Mouse (Mus musculus): ENCODE results near the gene Srm. TPM values are rescaled to one million over a fixed set of nuclear protein-coding genes. Genes with fewer than 3 reads are reported as not detected.

Gene Srm
- polyA plus RNA-seq, 1 experiment from 2014 or later = 260 TPM

- ATAC-seq (replicated peaks; ENCODE audit: low FRiP score, low TSS enrichment, low read depth) = no peak
- no peak overlapping the region for H3K4me2 ChIP-seq (ENCODE audit: low read length)
- no peak overlapping the region for H3K27ac ChIP-seq (ENCODE audit: low read depth)
- no peaks in the 10 kb centered on the region for H3K27me3 ChIP-seq (replicated peaks; ENCODE audit: control insufficient read depth, insufficient read depth, low read length)
- DNase-seq (ENCODE audit: low spot score) = no peak
- H3K4me1 ChIP-seq (replicated peaks; ENCODE audit: control insufficient read depth, insufficient read depth, low read length) = no peaks in the 10 kb centered on the region
- H3K36me3 ChIP-seq (ENCODE audit: control insufficient read depth, insufficient read depth, low read length) = peaks cover 4% of the 10 kb centered on the region; the same call in 1 of the 2 replicates
- peaks cover 2% of the 10 kb centered on the region; the same call in 1 of the 2 replicates for H3K9me3 ChIP-seq (ENCODE audit: control insufficient read depth, low read length)
- H3K4me3 ChIP-seq (ENCODE audit: low read depth, low read length) = no peak overlapping the region
- no peak overlapping the region for H3K9ac ChIP-seq (ENCODE audit: low read length)
- 69% methylated on average over 10 of the region's 10 CpGs for WGBS
Measured at GRCm38 (mm10) chr4:148603376-148604139, 12.3 kb downstream of the Srm start.

- H3K4me1 ChIP-seq (replicated peaks; ENCODE audit: control insufficient read depth, insufficient read depth, low read length) = no peaks in the 10 kb centered on the region
- ATAC-seq (replicated peaks; ENCODE audit: low FRiP score, low TSS enrichment, low read depth) = no peak
- no peak overlapping the region for H3K4me3 ChIP-seq (ENCODE audit: low read depth, low read length)
- no peaks in the 10 kb centered on the region for H3K36me3 ChIP-seq (ENCODE audit: control insufficient read depth, insufficient read depth, low read length)
- no peaks in the 10 kb centered on the region for H3K9me3 ChIP-seq (ENCODE audit: control insufficient read depth, low read length)
- H3K4me2 ChIP-seq (ENCODE audit: low read length) = no peak overlapping the region
- WGBS = 78% methylated on average over 7 of the region's 7 CpGs
- no peak for DNase-seq (ENCODE audit: low spot score)
- no peak overlapping the region for H3K9ac ChIP-seq (ENCODE audit: low read length)
- no peaks in the 10 kb centered on the region for H3K27me3 ChIP-seq (replicated peaks; ENCODE audit: control insufficient read depth, insufficient read depth, low read length)
- no peak overlapping the region for H3K27ac ChIP-seq (ENCODE audit: low read depth)
Measured at GRCm38 (mm10) chr4:148604141-148604540, 12.8 kb downstream of the Srm start.

- H3K4me3 ChIP-seq (ENCODE audit: low read depth, low read length) = no peak overlapping the region
- H3K4me2 ChIP-seq (ENCODE audit: low read length) = no peak overlapping the region
- H3K27me3 ChIP-seq (replicated peaks; ENCODE audit: control insufficient read depth, insufficient read depth, low read length) = no peaks in the 10 kb centered on the region
- no peaks in the 10 kb centered on the region for H3K9me3 ChIP-seq (ENCODE audit: control insufficient read depth, low read length)
- H3K27ac ChIP-seq (ENCODE audit: low read depth) = no peak overlapping the region
- DNase-seq (ENCODE audit: low spot score) (peak; percentile 71), ATAC-seq (replicated peaks; ENCODE audit: low FRiP score, low TSS enrichment, low read depth) (0 out of 2 replicates have a peak, but pooled peaks have one; percentile 11)
- no peaks in the 10 kb centered on the region for H3K4me1 ChIP-seq (replicated peaks; ENCODE audit: control insufficient read depth, insufficient read depth, low read length)
- no peak overlapping the region for H3K9ac ChIP-seq (ENCODE audit: low read length)
- WGBS = 93% methylated on average over 3 of the region's 3 CpGs
- peaks cover under 1% of the 10 kb centered on the region; the same call in 1 of the 2 replicates for H3K36me3 ChIP-seq (ENCODE audit: control insufficient read depth, insufficient read depth, low read length)
Measured at GRCm38 (mm10) chr4:148604541-148605165, 13.3 kb downstream of the Srm start.

- peak; percentile 78 for DNase-seq (ENCODE audit: low spot score)
Measured at GRCm38 (mm10) chr4:148607758-148608157, 16.5 kb downstream of the Srm start.

GRCm38 (mm10) chr4:148609805-148610204 is 18.5 kb downstream of the Srm start:
- H3K27me3 ChIP-seq (replicated peaks; ENCODE audit: control insufficient read depth, insufficient read depth, low read length) = no peaks in the 10 kb centered on the region
- ATAC-seq (replicated peaks; ENCODE audit: low FRiP score, low TSS enrichment, low read depth) (no peak), DNase-seq (ENCODE audit: low spot score) (no peak)
- H3K9ac ChIP-seq (ENCODE audit: low read length) = no peak overlapping the region
- H3K4me1 ChIP-seq (replicated peaks; ENCODE audit: control insufficient read depth, insufficient read depth, low read length) = no peaks in the 10 kb centered on the region
- WGBS = 86% methylated on average over 5 of the region's 5 CpGs
- no peaks in the 10 kb centered on the region for H3K9me3 ChIP-seq (ENCODE audit: control insufficient read depth, low read length)
- H3K4me2 ChIP-seq (ENCODE audit: low read length) = no peak overlapping the region
- no peak overlapping the region for H3K4me3 ChIP-seq (ENCODE audit: low read depth, low read length)
- peaks cover 32% of the 10 kb centered on the region for H3K36me3 ChIP-seq (ENCODE audit: control insufficient read depth, insufficient read depth, low read length)
- H3K27ac ChIP-seq (ENCODE audit: low read depth) = no peak overlapping the region

More at GRCm38 (mm10) chr4:148607758-148608157, 16.5 kb downstream of the Srm start:
- H3K27ac ChIP-seq (ENCODE audit: low read depth) = no peak overlapping the region
- 24% methylated on average over 5 of the region's 5 CpGs for WGBS
- H3K27me3 ChIP-seq (replicated peaks; ENCODE audit: control insufficient read depth, insufficient read depth, low read length) = no peaks in the 10 kb centered on the region
- ATAC-seq (replicated peaks; ENCODE audit: low FRiP score, low TSS enrichment, low read depth) = no peak
- H3K9ac ChIP-seq (ENCODE audit: low read length) = no peak overlapping the region
- H3K36me3 ChIP-seq (ENCODE audit: control insufficient read depth, insufficient read depth, low read length) = peaks cover 18% of the 10 kb centered on the region
- no peaks in the 10 kb centered on the region for H3K9me3 ChIP-seq (ENCODE audit: control insufficient read depth, low read length)
- H3K4me3 ChIP-seq (ENCODE audit: low read depth, low read length) = no peak overlapping the region
- no peaks in the 10 kb centered on the region for H3K4me1 ChIP-seq (replicated peaks; ENCODE audit: control insufficient read depth, insufficient read depth, low read length)
- no peak overlapping the region for H3K4me2 ChIP-seq (ENCODE audit: low read length)

GRCm38 (mm10) chr4:148610631-148611364 is 19.5 kb downstream of the Srm start:
- Histone ChIP-seq H3K27me3 (replicated peaks; ENCODE audit: control insufficient read depth, insufficient read depth, low read length) (no peaks in the 10 kb centered on the region), H3K4me2 (ENCODE audit: low read length) (no peak overlapping the region), H3K27ac (ENCODE audit: low read depth) (no peak overlapping the region), H3K4me3 (ENCODE audit: low read depth, low read length) (no peak overlapping the region), H3K9me3 (ENCODE audit: control insufficient read depth, low read length) (no peaks in the 10 kb centered on the region), H3K9ac (ENCODE audit: low read length) (no peak overlapping the region), H3K4me1 (replicated peaks; ENCODE audit: control insufficient read depth, insufficient read depth, low read length) (no peaks in the 10 kb centered on the region), H3K36me3 (ENCODE audit: control insufficient read depth, insufficient read depth, low read length) (peaks cover 42% of the 10 kb centered on the region)
- WGBS = 71% methylated on average over 5 of the region's 5 CpGs
- DNase-seq (ENCODE audit: low spot score) (no peak), ATAC-seq (replicated peaks; ENCODE audit: low FRiP score, low TSS enrichment, low read depth) (no peak)

GRCm38 (mm10) chr4:148612557-148612956 is 21.3 kb downstream of the Srm start:
- H3K4me3 ChIP-seq (ENCODE audit: low read depth, low read length) = no peak overlapping the region

GRCm38 (mm10) chr4:148613738-148614137 is 22.4 kb downstream of the Srm start:
- H3K27me3 ChIP-seq (replicated peaks; ENCODE audit: control insufficient read depth, insufficient read depth, low read length) = no peaks in the 10 kb centered on the region
- no peak for DNase-seq (ENCODE audit: low spot score)
- H3K36me3 ChIP-seq (ENCODE audit: control insufficient read depth, insufficient read depth, low read length) = peaks cover 69% of the 10 kb centered on the region
- WGBS = 85% methylated on average over 9 of the region's 9 CpGs
- H3K4me3 ChIP-seq (ENCODE audit: low read depth, low read length) = no peak overlapping the region
- H3K9me3 ChIP-seq (ENCODE audit: control insufficient read depth, low read length) = no peaks in the 10 kb centered on the region
- ATAC-seq (replicated peaks; ENCODE audit: low FRiP score, low TSS enrichment, low read depth) = no peak
- H3K4me2 ChIP-seq (ENCODE audit: low read length) = no peak overlapping the region
- H3K27ac ChIP-seq (ENCODE audit: low read depth) = no peak overlapping the region
- no peak overlapping the region for H3K9ac ChIP-seq (ENCODE audit: low read length)
- no peaks in the 10 kb centered on the region for H3K4me1 ChIP-seq (replicated peaks; ENCODE audit: control insufficient read depth, insufficient read depth, low read length)

More at GRCm38 (mm10) chr4:148612557-148612956, 21.3 kb downstream of the Srm start:
- ATAC-seq (replicated peaks; ENCODE audit: low FRiP score, low TSS enrichment, low read depth) (no peak), DNase-seq (ENCODE audit: low spot score) (peak; percentile 53)
- H3K27me3 ChIP-seq (replicated peaks; ENCODE audit: control insufficient read depth, insufficient read depth, low read length) = no peaks in the 10 kb centered on the region
- H3K36me3 ChIP-seq (ENCODE audit: control insufficient read depth, insufficient read depth, low read length) = peaks cover 59% of the 10 kb centered on the region
- no peaks in the 10 kb centered on the region for H3K4me1 ChIP-seq (replicated peaks; ENCODE audit: control insufficient read depth, insufficient read depth, low read length)
- H3K27ac ChIP-seq (ENCODE audit: low read depth) = no peak overlapping the region
- no peak overlapping the region for H3K4me2 ChIP-seq (ENCODE audit: low read length)
- whole genome bisulfite sequencing = 40% methylated on average over 4 of the region's 4 CpGs
- no peaks in the 10 kb centered on the region for H3K9me3 ChIP-seq (ENCODE audit: control insufficient read depth, low read length)
- H3K9ac ChIP-seq (ENCODE audit: low read length) = no peak overlapping the region

All from intestine, embryonic 14.5 days (tissue).